Comparison of ENCODE assay signal across 11 mouse cellular contexts in the genomic region with DNA sequence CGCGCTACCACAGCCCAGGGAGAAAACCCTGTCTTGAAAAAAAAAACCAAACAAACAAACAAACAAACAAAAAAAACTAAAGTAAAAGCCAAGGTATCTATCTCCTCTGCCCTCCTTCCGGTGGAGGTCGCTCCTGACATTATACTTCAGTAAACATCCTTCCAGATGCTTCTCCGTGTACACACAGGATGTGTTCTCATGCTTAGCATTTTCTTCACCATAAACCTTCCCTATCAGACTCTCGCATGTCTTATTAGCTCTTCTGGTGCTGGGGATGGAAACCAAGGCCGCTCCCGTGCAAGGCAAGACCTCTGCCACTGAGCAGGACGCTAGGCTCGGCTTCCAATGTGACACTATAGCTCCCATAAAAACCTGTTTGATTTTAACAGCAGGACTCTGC. TPM values are rescaled to one million over a fixed set of nuclear protein-coding genes. Genes with fewer than 3 reads are reported as not detected.
DNase-seq lines count a peak whose midpoint lies in the region; ATAC-seq and TF ChIP-seq lines count a peak whose summit lies in the region.
"Had no signal": no experiment of that assay in that cellular context is flagged by ENCODE, and none has a peak within 500 bp of the region (broad histone marks: within the 10 kb centered on the region; RNA-seq: fewer than 3 reads in every experiment).

No protein-coding gene starts in this region.

- intact Hi-C loops in left cerebral cortex, adult 2 months (cut with DNase I) = no loop called here

- H3K27ac ChIP-seq in heart, embryonic 14.5 days (replicated peaks in 1 of 2; ENCODE audit: control insufficient read depth in 1 of 2, insufficient read depth in 1 of 2, low read depth in 2 of 2, low read length in 2 of 2) = peak overlapping the region; percentile 91 to 92
- H3K27ac ChIP-seq in embryonic facial prominence, embryonic 12.5 days = 0 out of 2 replicates have a peak overlapping the region, but pooled peaks have one; percentile 46
- H3K27ac ChIP-seq in left cerebral cortex, adult 2 months = no peak overlapping the region

- H3K4me3 ChIP-seq in heart, embryonic 14.5 days (ENCODE audit: control insufficient read depth in 1 of 2, insufficient read depth in 1 of 2, low read depth in 1 of 2, low read length in 2 of 2) = peak overlapping the region; percentile 82 to 83; a peak in 2 of 4 replicates
- peak overlapping the region; percentile 89 for H3K4me3 ChIP-seq in megakaryocyte, embryonic 14.5 days (replicated peaks)
- no peak overlapping the region for H3K4me3 ChIP-seq in embryonic facial prominence, embryonic 12.5 days
- no peak overlapping the region for H3K4me3 ChIP-seq in left cerebral cortex, adult 2 months

- H3K9me3 ChIP-seq in heart, embryonic 14.5 days (ENCODE audit: control insufficient read depth, low read length) = no peaks in the 10 kb centered on the region
- H3K9me3 ChIP-seq in megakaryocyte, embryonic 14.5 days = no peaks in the 10 kb centered on the region
- H3K9me3 ChIP-seq in embryonic facial prominence, embryonic 12.5 days = no peaks in the 10 kb centered on the region

- H3K4me2 ChIP-seq in heart, embryonic 14.5 days (ENCODE audit: low read length) = peak overlapping the region; percentile 100
- no peak overlapping the region for H3K4me2 ChIP-seq in embryonic facial prominence, embryonic 12.5 days (replicated peaks)

- WGBS in heart, embryonic 14.5 days = 60% methylated on average over 10 of the region's 10 CpGs
- WGBS in embryonic facial prominence, embryonic 12.5 days = 83% methylated on average over 10 of the region's 10 CpGs

- H3K36me3 ChIP-seq in heart, embryonic 14.5 days (ENCODE audit: control insufficient read depth, insufficient read depth, low read length) = peaks cover 24% of the 10 kb centered on the region
- peaks cover 76% of the 10 kb centered on the region for H3K36me3 ChIP-seq in megakaryocyte, embryonic 14.5 days (replicated peaks; ENCODE audit: low read length)
- H3K36me3 ChIP-seq in embryonic facial prominence, embryonic 12.5 days = no peaks in the 10 kb centered on the region

- peak overlapping the region; percentile 85 for H3K9ac ChIP-seq in heart, embryonic 14.5 days (ENCODE audit: low read length)
- no peak overlapping the region for H3K9ac ChIP-seq in embryonic facial prominence, embryonic 12.5 days

- H3K4me1 ChIP-seq in heart, embryonic 14.5 days (ENCODE audit: control insufficient read depth in 2 of 2, insufficient read depth in 2 of 2, low read length in 2 of 2) = peaks cover 37 to 60% of the 10 kb centered on the region in 2 experiments
- peaks cover 87% of the 10 kb centered on the region for H3K4me1 ChIP-seq in megakaryocyte, embryonic 14.5 days
- H3K4me1 ChIP-seq in embryonic facial prominence, embryonic 12.5 days = peaks cover 8% of the 10 kb centered on the region; the same call in 1 of the 2 replicates

- no peak for ATAC-seq in heart, embryonic 14.5 days (ENCODE audit: insufficient number of reproducible peaks, insufficient read depth, low FRiP score, low read depth)
- ATAC-seq in megakaryocyte, adult 5-6 weeks (ENCODE audit: poor library complexity, severe bottlenecking) = no peak
- ATAC-seq in embryonic facial prominence, embryonic 12.5 days (ENCODE audit: insufficient number of reproducible peaks, insufficient read depth, low FRiP score, low TSS enrichment) = no peak

- no peak for TF ChIP-seq CTCF in left cerebral cortex, adult 2 months (IDR thresholded peaks at IDR 0.05)

- no peaks in the 10 kb centered on the region for H3K27me3 ChIP-seq in heart, embryonic 14.5 days (ENCODE audit: control insufficient read depth, insufficient read depth, low read length)
- no peaks in the 10 kb centered on the region for H3K27me3 ChIP-seq in megakaryocyte, embryonic 14.5 days (replicated peaks)
- peaks cover 19% of the 10 kb centered on the region for H3K27me3 ChIP-seq in embryonic facial prominence, embryonic 12.5 days

- no peak for DNase-seq in heart, postnatal 4 days
- peak; percentile 70 for DNase-seq in naive thymus-derived CD4-positive, alpha-beta T cell, adult 2 months (ENCODE audit: low read depth)
- no peak for DNase-seq in left cerebral cortex, adult 2 months (ENCODE audit: extremely low spot score in 1 of 2, low spot score in 2 of 2)
- no peak for DNase-seq in spleen, adult 12 weeks (ENCODE audit: low spot score)
- DNase-seq: cerebellum, adult 18-20 months; kidney, adult 8-10 months; retina, postnatal 1 day had no signal

RNA-seq across cellular contexts. Expression of gene Fam78a, which starts 6.9 kb away (rescaled TPM):
- 29.0 and 33.7 TPM in 2 replicates for polyA plus RNA-seq in heart, embryonic 14.5 days (2014; fragmentation: Nextera tagmentation; extraction: Ambion mirVana)
- total RNA-seq in heart, postnatal 4 days (2021) = 10 to 100 TPM; 40.9 to 42.5 TPM
- 43.5 and 60.3 TPM in 2 replicates for polyA plus RNA-seq in megakaryocyte, embryonic 14.5 days (2012; ENCODE audit: insufficient read depth, low replicate concordance)
- total RNA-seq in megakaryocyte, adult 5-6 weeks (2015) = 14.4 and 14.7 TPM in 2 replicates
- total RNA-seq in megakaryocyte, adult 5-6 weeks (2017) = 11.7 and 13.1 TPM in 2 replicates
- polyA plus RNA-seq in embryonic facial prominence, embryonic 12.5 days (2016; fragmentation: Nextera tagmentation; extraction: Ambion mirVana) = 2.6 and 3.2 TPM in 2 replicates
- total RNA-seq in left cerebral cortex, adult 2 months (2021) = 1 to 10 TPM; 9.0 to 9.7 TPM

RNA-seq across cellular contexts. Expression of gene Plpp7, which starts 17.6 kb away (rescaled TPM):
- polyA plus RNA-seq in heart, embryonic 14.5 days (2014; fragmentation: Nextera tagmentation; extraction: Ambion mirVana) = 13.3 and 13.6 TPM in 2 replicates
- 10 to 100 TPM; 15.7 to 20.5 TPM for total RNA-seq in heart, postnatal 4 days (2021)
- 3.3 and 17.4 TPM in 2 replicates for polyA plus RNA-seq in megakaryocyte, embryonic 14.5 days (2012; ENCODE audit: insufficient read depth, low replicate concordance)
- total RNA-seq in megakaryocyte, adult 5-6 weeks (2015) = 0.14 and 0.33 TPM in 2 replicates
- 0.24 and 1.2 TPM in 2 replicates for total RNA-seq in megakaryocyte, adult 5-6 weeks (2017)
- 7.0 and 7.3 TPM in 2 replicates for polyA plus RNA-seq in embryonic facial prominence, embryonic 12.5 days (2016; fragmentation: Nextera tagmentation; extraction: Ambion mirVana)
- 10 to 100 TPM; 26.8 to 29.3 TPM for total RNA-seq in left cerebral cortex, adult 2 months (2021)

Comparison
In these comparisons a context has a peak if more than half of its experiments do, and no peak if none do; other contexts are left out.
1. H3K4me3 ChIP-seq: peak in heart, embryonic 14.5 days (2 of 2) and megakaryocyte, embryonic 14.5 days (single experiment); none in embryonic facial prominence, embryonic 12.5 days (single experiment) and left cerebral cortex, adult 2 months (single experiment).
2. RNA of gene Plpp7, which starts 17.6 kb away (total RNA-seq): 26.8 to 29.3 TPM in left cerebral cortex, adult 2 months and 15.7 to 20.5 TPM in heart, postnatal 4 days; 0.14 to 1.2 TPM in megakaryocyte, adult 5-6 weeks; every median in the first group is over 4 times any median in the second.